25 mouse cellular contexts compared by ENCODE assay signal in genomic region chr19:29835364-29836034, GRCm38 (mm10). TPM values are rescaled to one million over a fixed set of nuclear protein-coding genes. Genes with fewer than 3 reads are reported as not detected.
DNase-seq lines count a peak whose midpoint lies in the region; ATAC-seq and TF ChIP-seq lines count a peak whose summit lies in the region.
"Had no signal": no experiment of that assay in that cellular context is flagged by ENCODE, and none has a peak within 500 bp of the region (broad histone marks: within the 10 kb centered on the region; RNA-seq: fewer than 3 reads in every experiment).

No protein-coding gene starts in this region.

- 9% methylated on average over 3 of the region's 3 CpGs for WGBS in kidney, embryonic 14.5 days
- 39% methylated on average over 3 of the region's 3 CpGs for WGBS in kidney, adult 2 months
- WGBS in intestine, embryonic 16.5 days = 41% methylated on average over 3 of the region's 3 CpGs

- no peak overlapping the region for H3K4me3 ChIP-seq in kidney, embryonic 14.5 days (ENCODE audit: low read length)
- H3K4me3 ChIP-seq in kidney, adult 2 months (ENCODE audit: insufficient read depth, low read depth, low read length) = no peak overlapping the region
- H3K4me3 ChIP-seq in intestine, embryonic 16.5 days (ENCODE audit: low read length) = no peak overlapping the region
- H3K4me3 ChIP-seq: erythroblast, embryonic 14.5 days; forebrain, embryonic 15.5 days; hindbrain, embryonic 15.5 days; limb, embryonic 13.5 days; liver, embryonic 13.5 days; midbrain, embryonic 13.5 days; stomach, embryonic 15.5 days had no signal

- no peak for DNase-seq in kidney, adult 2 months
- DNase-seq in 3T3-L1 (ENCODE audit: low read depth, low spot score) = peak; percentile 73
- peak; percentile 60 for DNase-seq in Muller cell, postnatal 12 days (ENCODE audit: inconsistent ontology term)
- DNase-seq in spleen, adult 12 weeks (ENCODE audit: low spot score) = no peak
- DNase-seq: adrenal gland, postnatal 36 days; cerebellum, adult 18-20 months; cerebellum, postnatal 25 days; gastrocnemius, postnatal 25 days; heart, postnatal 36 days; kidney, adult 18-20 months; layer of hippocampus, postnatal 36 days; liver, embryonic 13.5 days; lung, postnatal 10 days; right cerebral cortex, postnatal 14 days; thymus, adult 2 months had no signal

- no peaks in the 10 kb centered on the region for H3K9me3 ChIP-seq in kidney, embryonic 14.5 days (ENCODE audit: control insufficient read depth, low read length)
- no peaks in the 10 kb centered on the region for H3K9me3 ChIP-seq in intestine, embryonic 16.5 days (ENCODE audit: control insufficient read depth, low read length)
- H3K9me3 ChIP-seq: forebrain, embryonic 15.5 days; hindbrain, embryonic 15.5 days; limb, embryonic 13.5 days; liver, embryonic 13.5 days; midbrain, embryonic 13.5 days; stomach, embryonic 15.5 days had no signal

- TF ChIP-seq CTCF in kidney, adult 2 months (conservative IDR thresholded peaks at IDR 0.05; ENCODE audit: insufficient read depth, insufficient read length, low read depth, low read length) = no peak

- H3K4me2 ChIP-seq in kidney, embryonic 14.5 days (replicated peaks; ENCODE audit: low read depth, low read length) = no peak overlapping the region
- H3K4me2 ChIP-seq in intestine, embryonic 16.5 days (ENCODE audit: low read depth, low read length) = no peak overlapping the region
- H3K4me2 ChIP-seq: forebrain, embryonic 15.5 days; heart, embryonic 11.5 days; hindbrain, embryonic 15.5 days; limb, embryonic 13.5 days; liver, embryonic 13.5 days; midbrain, embryonic 13.5 days; stomach, embryonic 15.5 days had no signal

- 0 out of 2 replicates have a peak, but pooled peaks cover 3% of the 10 kb centered on the region for H3K4me1 ChIP-seq in kidney, embryonic 14.5 days (ENCODE audit: control insufficient read depth, insufficient read depth, low read length)
- H3K4me1 ChIP-seq in kidney, adult 2 months (ENCODE audit: control insufficient read depth, insufficient read depth, low read length) = no peaks in the 10 kb centered on the region
- H3K4me1 ChIP-seq in intestine, embryonic 16.5 days (ENCODE audit: control insufficient read depth, insufficient read depth, low read length) = no peaks in the 10 kb centered on the region
- H3K4me1 ChIP-seq: forebrain, embryonic 15.5 days; hindbrain, embryonic 15.5 days; liver, embryonic 13.5 days; midbrain, embryonic 13.5 days; stomach, embryonic 15.5 days had no signal

- peak overlapping the region; percentile 3; the same call in 1 of the 2 replicates for H3K27ac ChIP-seq in kidney, embryonic 14.5 days (ENCODE audit: low read depth, low read length)
- H3K27ac ChIP-seq in kidney, adult 2 months (ENCODE audit: insufficient read depth, low read depth, low read length) = no peak overlapping the region
- H3K27ac ChIP-seq in intestine, embryonic 16.5 days (ENCODE audit: low read length) = no peak overlapping the region
- H3K27ac ChIP-seq: forebrain, embryonic 15.5 days; hindbrain, embryonic 15.5 days; limb, embryonic 13.5 days; liver, embryonic 13.5 days; midbrain, embryonic 13.5 days; stomach, embryonic 15.5 days had no signal

- peak; percentile 72 for ATAC-seq in kidney, embryonic 14.5 days (ENCODE audit: low FRiP score, low TSS enrichment)
- peak; percentile 76 for ATAC-seq in intestine, embryonic 16.5 days
- ATAC-seq in inflammation-experienced regulatory T-cells, adult 6 months = no peak
- ATAC-seq: forebrain, embryonic 15.5 days; midbrain, embryonic 13.5 days had no signal

- H3K36me3 ChIP-seq in kidney, embryonic 14.5 days (ENCODE audit: control insufficient read depth, insufficient read depth, low read length) = no peaks in the 10 kb centered on the region
- H3K36me3 ChIP-seq in kidney, adult 2 months (ENCODE audit: control insufficient read depth, insufficient read depth, low read length) = no peaks in the 10 kb centered on the region
- no peaks in the 10 kb centered on the region for H3K36me3 ChIP-seq in intestine, embryonic 16.5 days (ENCODE audit: control insufficient read depth, insufficient read depth, low read length)
- H3K36me3 ChIP-seq: forebrain, embryonic 15.5 days; hindbrain, embryonic 15.5 days; limb, embryonic 13.5 days; liver, embryonic 13.5 days; midbrain, embryonic 13.5 days; stomach, embryonic 15.5 days had no signal

- no peak for TF ChIP-seq POLR2A in kidney, adult 2 months (IDR thresholded peaks at IDR 0.05; ENCODE audit: low read depth, low read length)

- no peaks in the 10 kb centered on the region for H3K27me3 ChIP-seq in kidney, embryonic 14.5 days (ENCODE audit: control insufficient read depth, insufficient read depth, low read length)
- H3K27me3 ChIP-seq in kidney, adult 2 months (replicated peaks; ENCODE audit: control insufficient read depth, insufficient read depth, low read length) = no peaks in the 10 kb centered on the region
- no peaks in the 10 kb centered on the region for H3K27me3 ChIP-seq in intestine, embryonic 16.5 days (replicated peaks; ENCODE audit: control insufficient read depth, insufficient read depth, low read length)
- H3K27me3 ChIP-seq: hindbrain, embryonic 15.5 days; limb, embryonic 13.5 days; liver, embryonic 13.5 days; midbrain, embryonic 13.5 days; stomach, embryonic 15.5 days had no signal

- H3K9ac ChIP-seq in kidney, embryonic 14.5 days (ENCODE audit: low read depth, low read length) = no peak overlapping the region
- no peak overlapping the region for H3K9ac ChIP-seq in intestine, embryonic 16.5 days (ENCODE audit: low read depth, low read length)
- H3K9ac ChIP-seq: forebrain, embryonic 15.5 days; hindbrain, embryonic 15.5 days; limb, embryonic 13.5 days; liver, embryonic 13.5 days; midbrain, embryonic 13.5 days; stomach, embryonic 15.5 days had no signal

RNA-seq across cellular contexts. Expression of gene Ranbp6, which starts 22.7 kb away (rescaled TPM):
- 10.2 and 22.4 TPM in 2 replicates for polyA plus RNA-seq in kidney, embryonic 14.5 days (2014; fragmentation: Nextera tagmentation; extraction: Ambion mirVana)
- polyA plus RNA-seq in kidney, adult 2 months (2012; rRNA removed) = 1.9 and 2.5 TPM in 2 replicates
- 9.9 and 10.7 TPM in 2 replicates for polyA plus RNA-seq in intestine, embryonic 16.5 days (2015; fragmentation: Nextera tagmentation; extraction: Ambion mirVana)
- 1 to 10 TPM; 7.4 to 9.1 (median 8.0) TPM for polyA plus RNA-seq in inflammation-experienced regulatory T-cells, adult 6 months (2017; shearing (Covaris generic))

RNA-seq across cellular contexts. Expression of gene 9930021J03Rik, which starts 29.7 kb away (rescaled TPM):
- 10.5 and 11.5 TPM in 2 replicates for polyA plus RNA-seq in kidney, embryonic 14.5 days (2014; fragmentation: Nextera tagmentation; extraction: Ambion mirVana)
- 7.4 TPM in 2 replicates for polyA plus RNA-seq in kidney, adult 2 months (2012; rRNA removed)
- 2.4 and 2.7 TPM in 2 replicates for polyA plus RNA-seq in intestine, embryonic 16.5 days (2015; fragmentation: Nextera tagmentation; extraction: Ambion mirVana)
- polyA plus RNA-seq in inflammation-experienced regulatory T-cells, adult 6 months (2017; shearing (Covaris generic)) = 1 to 10 TPM; 5.3 to 7.9 (median 7.4) TPM

Comparison
In these comparisons a context has a peak if more than half of its experiments do, and no peak if none do; other contexts are left out.
1. DNase-seq: peak in 3T3-L1 (single experiment) and Muller cell, postnatal 12 days (single experiment); none in kidney, adult 2 months (single experiment) and spleen, adult 12 weeks (single experiment).